Mouse (Mus musculus) left cerebral cortex, adult 18-20 months (tissue): ENCODE results near the gene Rwdd3. TPM values are rescaled to one million over a fixed set of nuclear protein-coding genes. Genes with fewer than 3 reads are reported as not detected.
A peak's percentile ranks its signal among the peaks of the same experiment; 100 is the strongest.

Experiments used
- DNase-seq, 2 experiments: peaks; one replicate each; pipeline ENCODE4 v3.0.0; 2021 to 2022; ENCODE audit warnings: low spot score in 2 of 2, mixed read lengths in 1 of 2
- total RNA-seq, 2 experiments: library from RNA; stranded (reverse); gene quantifications; 2 replicates each; pipeline ENCODE4 v1.2.3; 2021

Gene Rwdd3
- total RNA-seq, 2 experiments from 2014 or later: 12.9 to 15.6 TPM

GRCm38 (mm10) chr3:121161661-121162060, 9.8 kb downstream of the Rwdd3 start:
- DNase-seq: no peak

- no peak for DNase-seq
Measured at GRCm38 (mm10) chr3:121160424-121160823, 11.1 kb downstream of the Rwdd3 start.

- no peak for DNase-seq
Measured at GRCm38 (mm10) chr3:121159566-121159965, 11.9 kb downstream of the Rwdd3 start.

GRCm38 (mm10) chr3:121158901-121159351, 12.6 kb downstream of the Rwdd3 start:
- peak in 1 of 2 experiments; percentile 13 for DNase-seq

- no peak for DNase-seq
Measured at GRCm38 (mm10) chr3:121157546-121158330, 13.8 kb downstream of the Rwdd3 start.

GRCm38 (mm10) chr3:121156451-121157186, 14.9 kb downstream of the Rwdd3 start:
- DNase-seq: no peak

- no peak for DNase-seq
Measured at GRCm38 (mm10) chr3:121156043-121156442, 15.5 kb downstream of the Rwdd3 start.

DNA sequence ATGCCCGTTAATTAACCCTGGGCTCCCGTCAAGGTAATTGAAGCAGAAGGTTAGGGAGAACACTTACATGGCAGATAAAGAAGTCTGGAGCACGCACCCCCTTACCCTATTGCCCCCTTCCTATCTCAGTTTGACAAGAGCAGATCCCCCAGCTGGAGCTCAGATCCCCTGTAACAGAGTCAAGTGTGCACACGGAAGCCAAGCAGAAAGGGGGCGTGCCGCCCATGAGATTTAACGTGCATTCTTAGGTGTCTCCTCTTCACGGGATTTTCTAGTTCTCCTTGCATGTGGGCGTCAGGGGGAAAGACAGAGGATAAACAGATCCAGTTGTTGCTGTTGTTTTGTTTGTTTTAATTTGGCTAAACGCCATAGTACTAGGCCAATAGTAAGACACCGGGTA, 37.6 kb downstream of the Rwdd3 start:
- no peak for DNase-seq

- no peak for DNase-seq
Measured at GRCm38 (mm10) chr3:121133039-121133438, 38.5 kb downstream of the Rwdd3 start.

GRCm38 (mm10) chr3:121127171-121127570, 44.3 kb downstream of the Rwdd3 start:
- no peak for DNase-seq

- DNase-seq: no peak
Measured at GRCm38 (mm10) chr3:121126476-121126875, 45.0 kb downstream of the Rwdd3 start.

- DNase-seq: no peak
Measured at GRCm38 (mm10) chr3:121121072-121121471, 50.4 kb downstream of the Rwdd3 start.

- DNase-seq: no peak
Measured at GRCm38 (mm10) chr3:121116590-121116989, 54.9 kb downstream of the Rwdd3 start.

DNA sequence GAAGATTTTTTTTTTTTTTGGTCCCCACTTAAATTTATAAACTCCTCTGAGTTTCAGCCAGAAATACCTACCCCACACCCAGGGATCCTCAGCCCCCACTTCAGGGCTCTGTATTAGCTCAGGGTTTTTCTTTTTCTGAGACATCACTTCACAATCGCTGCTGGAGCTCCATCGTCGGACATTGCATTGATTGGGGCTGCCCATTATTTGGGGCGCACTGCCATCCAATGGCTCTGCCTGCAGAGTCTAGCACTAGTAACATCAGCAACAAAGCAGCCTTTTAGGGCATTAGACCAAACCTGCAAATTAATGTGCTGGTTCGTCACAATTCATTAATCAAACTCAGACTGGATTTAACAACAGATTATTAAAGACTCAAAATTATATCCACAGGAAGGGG, 55.4 kb downstream of the Rwdd3 start:
- DNase-seq: no peak

DNA sequence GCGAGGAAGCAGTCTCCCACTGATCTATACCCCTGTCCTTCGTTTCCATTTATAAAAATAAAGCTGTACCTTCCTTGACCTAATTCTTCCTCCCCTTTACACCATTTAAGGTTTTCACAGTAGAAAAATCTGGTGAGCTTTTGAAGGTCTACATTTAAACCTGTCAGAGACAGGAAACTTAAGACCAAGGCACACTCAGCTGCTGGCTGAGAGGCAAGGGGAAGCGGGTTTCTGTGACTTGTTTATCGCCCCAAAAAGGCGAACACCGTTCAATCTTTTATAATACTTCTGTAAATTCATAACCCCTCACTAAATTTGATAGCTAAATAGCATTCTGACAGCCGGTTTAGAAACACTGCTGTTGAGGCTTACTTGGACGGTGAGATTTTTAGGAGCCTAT, 60.4 kb downstream of the Rwdd3 start:
- DNase-seq: no peak

GRCm38 (mm10) chr3:121110430-121110829, 61.1 kb downstream of the Rwdd3 start:
- DNase-seq: no peak

DNA sequence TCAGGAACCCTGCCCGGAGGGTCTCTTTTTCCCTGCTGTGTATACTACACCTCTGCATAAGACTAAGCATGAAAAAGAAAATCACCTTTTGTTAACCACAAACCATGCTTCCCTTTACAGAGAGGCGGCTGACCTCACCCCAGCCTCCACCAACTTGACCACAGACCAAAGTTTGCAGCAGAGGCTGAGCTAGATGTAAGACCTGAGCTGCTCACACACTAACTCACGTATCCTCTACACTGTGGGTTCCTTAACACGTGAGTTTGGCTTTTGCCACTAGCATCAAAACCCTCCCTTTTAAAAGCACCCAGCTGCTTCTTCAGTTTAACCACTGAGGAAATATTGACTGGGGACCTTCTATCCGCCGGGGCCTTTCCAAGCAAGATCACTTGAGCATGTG, 64.0 kb downstream of the Rwdd3 start:
- DNase-seq: no peak

DNA sequence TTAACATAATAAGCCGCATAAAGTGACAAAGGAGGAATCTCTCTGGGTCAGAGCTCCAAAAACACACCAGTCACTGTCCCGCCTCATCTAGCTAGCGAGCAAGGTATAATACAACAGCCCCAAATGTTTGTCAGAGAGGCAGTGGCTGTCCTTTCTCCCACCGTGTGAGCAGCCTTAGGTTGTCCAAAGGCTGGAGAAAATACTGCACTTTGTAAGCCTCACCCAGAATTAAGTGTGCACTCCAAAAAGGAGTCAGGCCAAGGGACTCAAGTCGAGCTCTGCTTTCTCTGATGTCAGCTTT, 66.1 kb downstream of the Rwdd3 start:
- DNase-seq: no peak
